Mouse (Mus musculus) myocyte (in vitro differentiated cells): ENCODE results near the gene Disp3. TPM values are rescaled to one million over a fixed set of nuclear protein-coding genes. Genes with fewer than 3 reads are reported as not detected.

Experiments
- H3K27me3 ChIP-seq: one replicate; pipeline ENCODE4 v1.6.1; 2011; ENCODE audit not compliant: control insufficient read depth, insufficient read depth, insufficient read length
- H3K36me3 ChIP-seq: one replicate; pipeline ENCODE4 v1.6.1; 2011; ENCODE audit not compliant: control insufficient read depth, insufficient read depth
- H3K4me2 ChIP-seq: one replicate; pipeline ENCODE4 v1.6.1; 2011; ENCODE audit warnings: low read depth, control low read depth
- H3K4me3 ChIP-seq: one replicate; pipeline ENCODE4 v1.5.1; 2011; ENCODE audit warnings: mild to moderate bottlenecking, control low read depth, moderate library complexity
- H3K79me2 ChIP-seq: one replicate; pipeline ENCODE4 v1.6.1; 2011; ENCODE audit not compliant: control insufficient read depth, insufficient read depth
- H3ac ChIP-seq: one replicate; pipeline ENCODE4 v1.6.1; 2011; ENCODE audit not compliant: control insufficient read depth, insufficient read length
- CEBPB ChIP-seq: IDR thresholded peaks from 2 replicates; pipeline ENCODE4 v1.6.1; 2011; ENCODE audit warnings: mild to moderate bottlenecking, moderate library complexity; ENCODE audit not compliant: poor library complexity, insufficient read depth, severe bottlenecking
- E2F4 ChIP-seq: IDR thresholded peaks from one replicate; pipeline ENCODE4 v1.6.1; 2011; ENCODE audit warnings: mild to moderate bottlenecking, control low read depth, moderate library complexity; ENCODE audit not compliant: insufficient read depth
- MAX ChIP-seq: IDR thresholded peaks from one replicate; pipeline ENCODE4 v1.6.1; 2011; ENCODE audit warnings: low read depth, mild to moderate bottlenecking, control low read depth
- MYOD1 ChIP-seq, 3 experiments: IDR thresholded peaks; one replicate each; pipeline ENCODE4 v1.6.1; 2011; ENCODE audit warnings: control low read depth in 2 of 3, low read depth in 2 of 3, mild to moderate bottlenecking in 2 of 3, moderate library complexity in 1 of 3; ENCODE audit not compliant: insufficient read length in 2 of 3, control insufficient read depth in 1 of 3
- MYOG ChIP-seq, 3 experiments: IDR thresholded peaks; one replicate each; pipeline ENCODE4 v1.6.1; 2011; ENCODE audit warnings: control low read depth in 2 of 3, low read depth in 2 of 3, mild to moderate bottlenecking in 2 of 3; ENCODE audit not compliant: insufficient read length in 2 of 3, control insufficient read depth in 1 of 3, insufficient read depth in 1 of 3
- POLR2A ChIP-seq: IDR thresholded peaks from one replicate; pipeline ENCODE4 v1.6.1; 2011; ENCODE audit warnings: low read depth, mild to moderate bottlenecking, control low read depth, moderate library complexity; ENCODE audit not compliant: insufficient read length
- POLR2AphosphoS2 ChIP-seq: IDR thresholded peaks from one replicate; pipeline ENCODE4 v1.6.1; 2011; ENCODE audit warnings: low read depth, control low read depth; ENCODE audit not compliant: insufficient read length
- REST ChIP-seq: IDR thresholded peaks from one replicate; pipeline ENCODE4 v1.6.1; 2011; ENCODE audit warnings: mild to moderate bottlenecking, control low read depth, moderate library complexity; ENCODE audit not compliant: insufficient read depth, insufficient read length
- SRF ChIP-seq: IDR thresholded peaks from one replicate; pipeline ENCODE4 v1.6.1; 2011; ENCODE audit warnings: low read depth; ENCODE audit not compliant: control insufficient read depth, insufficient read length
- TCF12 ChIP-seq: IDR thresholded peaks from one replicate; pipeline ENCODE4 v1.6.1; 2011; ENCODE audit warnings: mild to moderate bottlenecking, control low read depth; ENCODE audit not compliant: poor library complexity, insufficient read depth, severe bottlenecking
- TCF3 ChIP-seq: IDR thresholded peaks from one replicate; pipeline ENCODE4 v1.6.1; 2011; ENCODE audit warnings: low read depth, control low read depth; ENCODE audit not compliant: insufficient read length
- USF1 ChIP-seq: IDR thresholded peaks from one replicate; pipeline ENCODE4 v1.6.1; 2011; ENCODE audit warnings: low read depth, mild to moderate bottlenecking, control low read depth, moderate library complexity
- polyA plus RNA-seq: library from polyadenylated mRNA; unstranded; fragments of >200 nt; fragmentation: generic; extraction: Trizol; gene quantifications from one replicate; pipeline ENCODE4 v1.2.1, GENCODE M21; 2012; ENCODE audit warnings: missing spikeins

The Disp3 gene
- polyA plus RNA-seq, 1 experiment: 0.01 TPM

DNA sequence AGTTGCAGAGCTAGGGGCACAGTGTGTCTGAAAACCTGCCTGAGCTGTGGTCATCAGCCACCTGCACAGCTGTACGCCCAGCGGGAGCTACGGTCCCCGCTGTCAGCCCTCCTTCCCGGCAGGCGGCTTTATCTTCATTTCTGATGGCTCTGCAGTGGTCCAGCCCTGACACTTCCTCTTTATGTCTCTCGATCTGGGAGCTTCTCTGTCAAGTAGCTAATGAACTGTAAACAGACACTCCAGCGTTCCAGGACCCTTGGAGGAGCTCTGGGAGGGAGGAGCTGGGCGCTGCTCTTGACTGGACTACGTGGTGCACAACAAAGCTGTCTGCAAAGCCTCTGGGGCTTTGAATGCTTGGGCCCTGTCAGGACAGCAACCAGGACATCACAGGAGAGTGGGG, 67.1 kb downstream of the Disp3 start:
- no peak overlapping the region for H3ac ChIP-seq
- H3K79me2 ChIP-seq: no peaks in the 10 kb centered on the region
- H3K4me2 ChIP-seq: no peak overlapping the region
- no peak overlapping the region for H3K4me3 ChIP-seq
- H3K36me3 ChIP-seq: no peaks in the 10 kb centered on the region
- TF ChIP-seq TCF12: no peak
- TF ChIP-seq E2F4: no peak
- no peak for TF ChIP-seq CEBPB
- TF ChIP-seq MYOG (IDR thresholded peaks at IDR 0.05; ENCODE audit: control insufficient read depth in 1 of 3, insufficient read depth in 1 of 3, insufficient read length in 2 of 3, low read depth in 2 of 3): no peak
- TF ChIP-seq TCF3: no peak
- no peak for TF ChIP-seq USF1
- no peak for TF ChIP-seq REST
- no peak for TF ChIP-seq MYOD1 (IDR thresholded peaks at IDR 0.05; ENCODE audit: control insufficient read depth in 1 of 3, insufficient read length in 2 of 3, low read depth in 2 of 3)
- TF ChIP-seq POLR2A: no peak
- TF ChIP-seq POLR2AphosphoS2: no peak
- no peak for TF ChIP-seq SRF
- TF ChIP-seq MAX: no peak
- H3K27me3 ChIP-seq: peaks cover 22% of the 10 kb centered on the region

DNA sequence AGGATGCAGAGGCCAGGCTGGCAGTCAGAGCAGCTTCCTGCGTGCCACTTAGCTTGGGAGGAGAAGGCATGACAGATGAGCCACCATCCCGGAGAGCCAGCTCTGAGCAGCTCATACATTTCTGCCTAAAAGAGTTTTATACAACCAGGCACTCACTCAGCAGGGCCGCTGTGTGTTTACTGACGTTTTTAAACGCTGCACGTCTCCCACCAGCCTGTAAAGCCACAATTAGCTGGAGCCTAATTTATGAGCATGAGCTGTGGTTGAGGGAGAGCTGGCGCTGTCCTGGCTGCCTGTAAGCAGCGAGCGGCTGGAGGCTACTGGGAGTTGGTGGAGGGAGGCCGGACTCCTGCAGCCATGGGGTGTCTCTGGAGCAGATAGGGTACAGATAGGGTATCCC, 69.5 kb downstream of the Disp3 start:
- Histone ChIP-seq H3K4me2 (no peak overlapping the region), H3K4me3 (no peak overlapping the region), H3K36me3 (no peaks in the 10 kb centered on the region), H3K27me3 (peaks cover 28% of the 10 kb centered on the region), H3K79me2 (no peaks in the 10 kb centered on the region), H3ac (no peak overlapping the region)
- TF ChIP-seq USF1: no peak

DNA sequence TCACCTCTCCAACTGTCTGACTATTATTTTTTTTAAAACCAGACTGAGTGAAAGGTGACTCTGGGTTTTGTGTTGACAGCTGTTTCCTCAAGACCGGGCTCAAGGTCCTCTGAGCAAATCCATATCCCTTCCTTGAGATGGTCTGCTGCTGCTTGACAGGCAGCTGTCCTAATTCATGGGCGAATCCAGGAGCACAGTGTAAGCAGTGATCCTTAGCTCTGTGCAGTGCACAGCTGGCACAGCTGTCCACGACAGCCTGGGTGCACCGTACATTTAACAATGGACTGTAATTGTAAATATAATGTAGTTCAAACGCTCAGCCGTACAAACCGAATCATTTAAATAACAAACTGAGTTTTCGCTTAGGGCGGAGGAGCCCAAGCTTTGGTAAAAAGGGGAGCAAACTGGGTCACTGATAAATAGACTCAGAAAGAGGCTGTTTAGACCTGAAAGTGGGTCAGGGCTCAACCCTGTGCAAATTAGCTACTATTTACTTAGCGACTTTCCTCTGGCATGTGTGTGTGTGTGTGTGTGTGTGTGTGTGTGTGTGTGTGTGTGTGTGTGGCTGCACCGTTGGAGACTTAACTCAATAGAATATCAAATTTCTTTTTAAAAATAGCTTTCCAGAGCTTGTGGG, 72.4 kb downstream of the Disp3 start:
- no peak overlapping the region for H3K4me2 ChIP-seq
- no peaks in the 10 kb centered on the region for H3K36me3 ChIP-seq
- H3K79me2 ChIP-seq: no peaks in the 10 kb centered on the region
- no peak for TF ChIP-seq REST
- TF ChIP-seq SRF: no peak
- TF ChIP-seq MAX: no peak
- no peak for TF ChIP-seq MYOD1 (IDR thresholded peaks at IDR 0.05; ENCODE audit: control insufficient read depth in 1 of 3, insufficient read length in 2 of 3, low read depth in 2 of 3)
- TF ChIP-seq MYOG (IDR thresholded peaks at IDR 0.05; ENCODE audit: control insufficient read depth in 1 of 3, insufficient read depth in 1 of 3, insufficient read length in 2 of 3, low read depth in 2 of 3): no peak
- no peak for TF ChIP-seq CEBPB
- no peak for TF ChIP-seq E2F4
- TF ChIP-seq TCF3: no peak
- TF ChIP-seq USF1: no peak
- no peak for TF ChIP-seq POLR2A
- no peak for TF ChIP-seq TCF12
- TF ChIP-seq POLR2AphosphoS2: no peak
- no peak overlapping the region for H3ac ChIP-seq
- H3K4me3 ChIP-seq: no peak overlapping the region
- peaks cover 29% of the 10 kb centered on the region for H3K27me3 ChIP-seq

DNA sequence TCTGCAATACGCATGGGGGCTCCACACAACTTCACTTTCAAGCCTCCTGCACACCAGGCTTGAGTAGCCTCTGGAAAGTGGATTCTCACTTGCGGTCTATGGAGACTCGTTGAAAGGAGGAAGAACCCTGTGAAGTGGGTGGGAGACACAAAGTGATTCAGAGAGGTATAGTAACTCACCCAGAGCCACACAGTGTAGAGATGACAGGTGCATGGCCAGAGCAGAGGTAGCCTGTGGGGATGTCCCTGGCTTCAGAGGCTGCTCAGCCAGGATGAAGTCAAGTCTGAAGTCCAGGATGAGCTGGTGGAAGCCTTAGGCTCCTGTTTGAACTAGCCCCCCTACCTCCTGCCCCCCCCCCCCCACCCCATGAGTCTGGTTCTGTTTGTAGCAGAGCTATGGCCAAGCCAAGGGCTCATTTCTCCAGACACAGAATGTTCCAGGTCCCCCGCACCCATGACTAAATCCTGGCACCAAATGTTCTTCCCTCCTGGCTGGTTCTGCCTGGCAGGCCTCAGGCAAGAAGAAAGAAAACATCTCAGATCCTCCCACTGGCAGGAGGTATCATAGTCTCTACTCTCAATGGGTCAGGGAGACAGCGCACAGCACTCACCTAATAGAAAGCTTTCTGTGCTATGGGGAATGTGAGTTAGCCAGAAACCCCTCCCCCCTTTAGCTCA, 73.2 kb downstream of the Disp3 start:
- no peak for TF ChIP-seq MYOD1 (IDR thresholded peaks at IDR 0.05; ENCODE audit: control insufficient read depth in 1 of 3, insufficient read length in 2 of 3, low read depth in 2 of 3)
- no peak for TF ChIP-seq REST
- no peak for TF ChIP-seq CEBPB
- no peak for TF ChIP-seq MYOG (IDR thresholded peaks at IDR 0.05; ENCODE audit: control insufficient read depth in 1 of 3, insufficient read depth in 1 of 3, insufficient read length in 2 of 3, low read depth in 2 of 3)
- no peak for TF ChIP-seq MAX
- TF ChIP-seq USF1: no peak
- TF ChIP-seq POLR2AphosphoS2: no peak
- TF ChIP-seq TCF12: no peak
- TF ChIP-seq SRF: no peak
- no peak for TF ChIP-seq TCF3
- no peak for TF ChIP-seq POLR2A
- no peak for TF ChIP-seq E2F4
- Histone ChIP-seq H3K4me3 (no peak overlapping the region), H3ac (no peak overlapping the region), H3K4me2 (no peak overlapping the region), H3K79me2 (no peaks in the 10 kb centered on the region), H3K36me3 (no peaks in the 10 kb centered on the region), H3K27me3 (peaks cover 25% of the 10 kb centered on the region)

DNA sequence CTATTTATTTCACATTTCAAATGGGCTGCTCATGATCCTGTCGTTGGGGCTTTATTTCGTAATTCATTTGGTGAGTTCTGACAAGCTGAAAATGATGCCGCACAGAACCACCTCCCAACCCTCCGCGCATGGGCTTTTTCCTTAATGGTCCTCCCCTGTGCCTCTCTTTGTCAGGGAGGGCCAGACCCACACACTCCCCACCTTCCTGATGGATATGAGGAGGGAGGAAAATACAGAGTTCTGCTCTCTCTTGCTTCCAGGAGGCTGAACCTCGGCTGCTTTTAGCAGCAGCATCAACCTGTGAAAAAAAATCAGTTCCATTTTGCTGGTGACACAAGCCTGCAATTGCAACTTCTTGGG, 82.9 kb downstream of the Disp3 start:
- Histone ChIP-seq H3K4me3 (no peak overlapping the region), H3K27me3 (peaks cover 11% of the 10 kb centered on the region), H3K79me2 (no peaks in the 10 kb centered on the region), H3K4me2 (no peak overlapping the region), H3K36me3 (no peaks in the 10 kb centered on the region), H3ac (no peak overlapping the region)
- TF ChIP-seq POLR2A (no peak), MAX (no peak), TCF3 (no peak), POLR2AphosphoS2 (no peak), USF1 (no peak), TCF12 (no peak), MYOD1 (IDR thresholded peaks at IDR 0.05; ENCODE audit: control insufficient read depth in 1 of 3, insufficient read length in 2 of 3, low read depth in 2 of 3) (no peak), E2F4 (no peak), SRF (no peak), CEBPB (no peak), MYOG (IDR thresholded peaks at IDR 0.05; ENCODE audit: control insufficient read depth in 1 of 3, insufficient read depth in 1 of 3, insufficient read length in 2 of 3, low read depth in 2 of 3) (no peak)
